Mouse (Mus musculus) intestine, embryonic 14.5 days (tissue): ENCODE results near the gene Tmem189. TPM values are rescaled to one million over a fixed set of nuclear protein-coding genes. Genes with fewer than 3 reads are reported as not detected.

Source experiments
- ATAC-seq: fragments of 200-750 bp; cut with Nextera tagmentation; replicated peaks from 2 replicates; pipeline ENCODE4 v1.8.0; 2017; ENCODE audit warnings: low read depth, moderate number of reproducible peaks, moderate TSS enrichment, moderate library complexity; ENCODE audit not compliant: low FRiP score, low TSS enrichment
- DNase-seq: peaks from one replicate; pipeline ENCODE4 v3.0.0-alpha.2; 2018; ENCODE audit warnings: low spot score
- H3K27ac ChIP-seq: fragments of 300-500 bp; sonication (generic); 2 replicates; pipeline ENCODE4 v1.5.1; 2014; ENCODE audit warnings: low read depth, mild to moderate bottlenecking, control low read depth
- H3K27me3 ChIP-seq: fragments of 300-500 bp; sonication (generic); replicated peaks from 2 replicates; pipeline ENCODE4 v1.6.1; 2014; ENCODE audit warnings: low read length, control low read depth; ENCODE audit not compliant: control insufficient read depth, insufficient read depth
- H3K36me3 ChIP-seq: fragments of 300-500 bp; sonication (generic); 2 replicates; pipeline ENCODE4 v1.6.1; 2014; ENCODE audit warnings: low read length, control low read depth; ENCODE audit not compliant: control insufficient read depth, insufficient read depth
- H3K4me1 ChIP-seq: fragments of 300-500 bp; sonication (generic); replicated peaks from 2 replicates; pipeline ENCODE4 v1.6.1; 2014; ENCODE audit warnings: low read length, control low read depth, mixed read lengths; ENCODE audit not compliant: control insufficient read depth, insufficient read depth
- H3K4me2 ChIP-seq: fragments of 300-500 bp; sonication (generic); 2 replicates; pipeline ENCODE4 v1.6.1; 2014; ENCODE audit warnings: low read length
- H3K4me3 ChIP-seq: fragments of 300-500 bp; sonication (generic); 2 replicates; pipeline ENCODE4 v1.5.1; 2014; ENCODE audit warnings: low read depth, low read length, control low read depth, mixed read lengths
- H3K9ac ChIP-seq: fragments of 300-500 bp; sonication (generic); 2 replicates; pipeline ENCODE4 v1.6.1; 2014; ENCODE audit warnings: mild to moderate bottlenecking, low read length
- H3K9me3 ChIP-seq: fragments of 300-500 bp; sonication (generic); 2 replicates; pipeline ENCODE4 v1.6.1; 2016; ENCODE audit warnings: low read length, control low read depth; ENCODE audit not compliant: control insufficient read depth
- WGBS: fragments of 180-500 bp; shearing (Covaris S2); extraction: QIAGEN DNeasy Blood & Tissue Kit; methylation state at CpG from one replicate; pipeline ENCODE4 v1.1.7; 2014; 5-methylcytosine and 5-hydroxymethylcytosine counted together
- polyA plus RNA-seq: library from polyadenylated mRNA; unstranded; fragments of >200 nt; fragmentation: Nextera tagmentation; extraction: Ambion mirVana; gene quantifications from 2 replicates; pipeline ENCODE4 v1.2.1, GENCODE M21; 2014

Gene Tmem189
- polyA plus RNA-seq, 1 experiment from 2014 or later, result 42.0 TPM

DNA sequence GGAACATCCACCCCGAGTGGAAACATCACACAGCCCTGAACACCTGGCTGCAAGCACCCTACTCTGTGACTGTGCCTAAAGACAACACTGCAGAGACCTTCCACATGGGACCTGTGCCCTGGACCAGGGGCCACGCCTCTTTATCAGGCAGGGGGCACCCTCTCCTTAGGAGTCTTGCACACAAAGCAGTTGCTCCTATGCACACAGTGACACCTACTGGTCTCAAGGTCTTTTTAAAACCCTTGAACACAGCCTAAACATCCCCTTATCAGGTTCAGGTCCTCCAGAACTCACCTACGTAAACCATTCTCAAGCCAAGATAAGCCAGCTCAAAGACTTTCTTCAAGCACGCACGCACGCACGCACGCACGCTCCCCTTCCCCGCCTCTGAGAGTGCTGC is 78.3 kb downstream of the Tmem189 start:
- 83% methylated on average over 10 of the region's 10 CpGs for WGBS
- DNase-seq (no peak), ATAC-seq (no peak)
- Histone ChIP-seq H3K36me3 (peaks cover 74% of the 10 kb centered on the region), H3K9ac (no peak overlapping the region), H3K4me1 (no peaks in the 10 kb centered on the region), H3K27me3 (no peaks in the 10 kb centered on the region), H3K4me3 (no peak overlapping the region), H3K4me2 (no peak overlapping the region), H3K9me3 (no peaks in the 10 kb centered on the region), H3K27ac (no peak overlapping the region)

DNA sequence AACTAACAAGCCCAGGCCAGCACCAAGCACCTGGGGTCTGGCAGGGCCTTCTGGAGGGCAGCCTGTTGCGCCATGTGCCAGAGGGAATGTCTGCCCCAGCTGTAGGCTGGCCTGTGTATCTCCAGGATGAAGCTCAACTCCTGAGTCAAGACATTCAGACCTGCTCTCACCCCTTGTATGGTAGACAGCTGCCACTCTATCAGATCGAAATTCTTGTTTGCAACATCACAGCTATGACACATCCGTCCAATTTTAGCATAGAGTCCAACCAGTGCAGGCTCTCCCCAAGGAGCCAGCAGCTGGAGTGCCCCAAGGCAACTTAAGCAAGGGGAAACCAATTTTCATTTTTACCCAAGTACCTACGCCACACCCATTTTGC is 82.9 kb downstream of the Tmem189 start:
- Histone ChIP-seq H3K4me1 (peaks cover 3% of the 10 kb centered on the region; the same call in 1 of the 2 replicates), H3K9me3 (no peaks in the 10 kb centered on the region), H3K9ac (no peak overlapping the region), H3K27me3 (no peaks in the 10 kb centered on the region), H3K36me3 (peaks cover 35% of the 10 kb centered on the region), H3K4me2 (no peak overlapping the region), H3K4me3 (no peak overlapping the region), H3K27ac (no peak overlapping the region)
- no peak for ATAC-seq
- 87% methylated on average over 4 of the region's 4 CpGs for WGBS
- DNase-seq, result no peak

DNA sequence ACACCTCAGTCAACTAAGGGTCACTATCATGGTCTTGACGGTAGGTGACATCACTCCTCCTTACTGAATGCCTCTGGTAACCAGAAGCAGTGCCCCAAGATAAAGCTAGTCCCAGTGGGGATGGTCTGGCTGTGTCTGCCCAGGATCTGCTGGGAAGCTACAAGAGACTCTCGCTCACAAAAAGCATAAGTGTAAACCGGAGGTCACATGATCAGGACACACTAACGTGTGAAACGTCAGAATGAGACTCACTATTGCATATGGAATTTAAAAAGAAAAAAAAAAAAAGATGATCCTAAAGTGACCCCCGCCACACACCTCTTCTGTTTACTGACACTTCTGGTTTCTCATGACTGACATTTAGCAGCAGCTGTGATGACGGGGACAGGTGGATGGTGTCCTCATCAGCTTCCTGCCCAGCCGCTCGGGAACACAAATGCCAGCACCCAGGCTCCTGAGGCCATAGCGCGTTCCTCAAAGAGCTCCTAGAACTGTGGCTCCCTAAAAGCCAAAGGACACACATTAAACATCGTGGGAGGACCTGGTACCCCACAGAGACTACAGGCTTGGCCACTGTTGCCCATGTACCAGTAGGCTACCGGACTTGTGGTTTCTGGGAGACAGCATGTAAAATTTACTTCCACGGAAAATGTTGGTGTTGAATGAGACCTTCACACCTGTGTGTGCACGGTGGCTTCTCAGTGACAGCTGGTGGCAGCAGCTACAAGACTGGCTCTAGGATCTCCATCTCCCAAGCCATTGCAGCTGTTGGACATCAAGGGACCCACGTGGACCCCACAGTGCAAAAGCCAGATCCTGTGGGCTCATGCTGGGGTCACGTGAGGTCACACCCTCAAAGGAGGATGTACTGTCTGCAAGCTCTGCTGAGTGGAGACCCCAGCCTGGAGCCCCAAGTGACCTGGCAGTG is 83.5 kb downstream of the Tmem189 start:
- Histone ChIP-seq H3K9me3 (no peaks in the 10 kb centered on the region), H3K9ac (no peak overlapping the region), H3K4me1 (peaks cover 3% of the 10 kb centered on the region; the same call in 1 of the 2 replicates), H3K27ac (no peak overlapping the region), H3K4me2 (no peak overlapping the region), H3K36me3 (peaks cover 32% of the 10 kb centered on the region), H3K27me3 (no peaks in the 10 kb centered on the region), H3K4me3 (no peak overlapping the region)
- WGBS, result 66% methylated on average over 17 of the region's 17 CpGs
- ATAC-seq, result 0 out of 2 replicates have a peak, but pooled peaks have one; percentile 8
- DNase-seq, result no peak

DNA sequence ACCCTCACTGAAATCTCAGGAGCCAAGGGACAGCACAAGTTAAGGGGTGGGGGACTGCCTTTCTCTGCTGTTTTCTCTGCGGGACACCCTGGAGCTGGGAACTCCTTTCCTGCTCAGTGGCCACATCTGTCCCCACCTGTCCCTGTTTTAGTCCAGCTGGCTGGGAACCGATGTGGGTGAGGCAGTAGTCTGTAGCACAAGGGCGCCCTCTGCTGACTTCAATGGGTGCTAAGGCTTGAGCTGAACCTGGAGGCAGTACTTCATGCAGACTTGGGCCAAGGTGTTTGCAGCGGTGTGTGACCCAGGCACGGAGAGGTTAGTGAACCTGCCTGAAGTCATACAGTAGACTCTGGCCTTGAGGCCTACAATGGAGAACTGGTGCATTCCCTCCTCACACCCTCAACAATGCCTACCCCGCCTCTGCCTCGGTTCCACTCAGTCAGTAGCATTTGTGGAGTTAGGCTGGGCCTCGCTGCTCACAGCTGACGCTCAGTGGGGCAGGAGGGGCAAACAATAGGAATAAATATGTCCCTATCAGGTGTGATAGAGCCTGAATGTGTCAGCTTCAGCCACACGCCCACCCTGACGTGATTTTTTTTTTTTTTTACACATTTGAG is 84.3 kb downstream of the Tmem189 start:
- Histone ChIP-seq H3K27ac (no peak overlapping the region), H3K4me3 (no peak overlapping the region), H3K9ac (no peak overlapping the region), H3K9me3 (no peaks in the 10 kb centered on the region), H3K27me3 (no peaks in the 10 kb centered on the region), H3K4me1 (peaks cover 9% of the 10 kb centered on the region; the same call in 1 of the 2 replicates), H3K36me3 (peaks cover 25% of the 10 kb centered on the region), H3K4me2 (no peak overlapping the region)
- peak; percentile 97 for DNase-seq
- ATAC-seq, result peak; percentile 83
- WGBS, result 35% methylated on average over 11 of the region's 11 CpGs

DNA sequence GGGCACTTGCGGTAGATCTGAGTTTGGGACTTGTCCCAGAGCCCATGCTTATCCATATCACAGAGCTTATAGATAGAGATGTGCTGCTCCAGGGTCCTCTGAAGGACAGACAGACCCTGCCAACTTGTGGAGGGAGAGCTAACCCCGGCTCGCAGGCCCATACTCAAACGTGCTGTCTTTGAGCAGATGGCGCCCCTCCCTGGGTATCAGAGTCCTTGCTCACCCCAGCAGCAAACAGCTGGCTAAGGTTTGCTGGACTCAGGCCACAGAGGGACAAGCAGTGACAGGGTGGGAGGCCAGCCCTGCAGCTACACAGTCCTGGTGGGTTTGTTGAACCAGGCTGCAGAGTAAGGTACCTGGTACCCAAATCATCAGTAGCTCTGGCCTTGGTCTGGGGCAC is 86.6 kb downstream of the Tmem189 start:
- no peaks in the 10 kb centered on the region for H3K9me3 ChIP-seq
- peaks cover 12% of the 10 kb centered on the region for H3K36me3 ChIP-seq
- DNase-seq (no peak), ATAC-seq (no peak)
- no peak overlapping the region for H3K9ac ChIP-seq
- H3K27ac ChIP-seq, result no peak overlapping the region
- H3K4me2 ChIP-seq, result no peak overlapping the region
- WGBS, result 40% methylated on average over 5 of the region's 5 CpGs
- H3K4me3 ChIP-seq, result no peak overlapping the region
- H3K4me1 ChIP-seq, result peaks cover 11% of the 10 kb centered on the region
- H3K27me3 ChIP-seq, result no peaks in the 10 kb centered on the region

DNA sequence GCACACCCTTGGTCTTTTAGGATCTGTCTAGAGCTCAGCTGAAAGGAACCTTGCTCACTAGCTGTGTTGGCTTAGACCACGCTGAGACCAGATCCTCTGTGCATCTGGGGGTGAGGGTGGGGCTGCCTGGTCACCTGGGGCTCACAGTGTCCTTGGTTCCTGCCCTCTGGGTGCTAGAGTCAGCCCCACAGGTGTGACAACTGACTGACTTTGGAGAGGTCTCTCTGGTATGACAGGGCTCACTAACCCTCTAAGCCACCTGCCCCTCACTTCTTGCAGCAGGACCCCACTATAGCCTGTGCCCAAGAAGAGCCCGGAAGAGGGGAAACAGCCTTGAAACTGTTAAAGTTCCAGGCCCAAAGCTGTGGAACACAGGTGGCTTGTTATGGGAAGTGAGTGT is 87.3 kb downstream of the Tmem189 start:
- no peaks in the 10 kb centered on the region for H3K9me3 ChIP-seq
- H3K4me2 ChIP-seq, result no peak overlapping the region
- H3K4me1 ChIP-seq, result peaks cover 17% of the 10 kb centered on the region
- WGBS, result 81% methylated on average over 2 of the region's 2 CpGs
- no peak for DNase-seq
- H3K27me3 ChIP-seq, result no peaks in the 10 kb centered on the region
- no peak overlapping the region for H3K9ac ChIP-seq
- no peak overlapping the region for H3K4me3 ChIP-seq
- H3K27ac ChIP-seq, result no peak overlapping the region
- peaks cover 9% of the 10 kb centered on the region for H3K36me3 ChIP-seq
- no peak for ATAC-seq

DNA sequence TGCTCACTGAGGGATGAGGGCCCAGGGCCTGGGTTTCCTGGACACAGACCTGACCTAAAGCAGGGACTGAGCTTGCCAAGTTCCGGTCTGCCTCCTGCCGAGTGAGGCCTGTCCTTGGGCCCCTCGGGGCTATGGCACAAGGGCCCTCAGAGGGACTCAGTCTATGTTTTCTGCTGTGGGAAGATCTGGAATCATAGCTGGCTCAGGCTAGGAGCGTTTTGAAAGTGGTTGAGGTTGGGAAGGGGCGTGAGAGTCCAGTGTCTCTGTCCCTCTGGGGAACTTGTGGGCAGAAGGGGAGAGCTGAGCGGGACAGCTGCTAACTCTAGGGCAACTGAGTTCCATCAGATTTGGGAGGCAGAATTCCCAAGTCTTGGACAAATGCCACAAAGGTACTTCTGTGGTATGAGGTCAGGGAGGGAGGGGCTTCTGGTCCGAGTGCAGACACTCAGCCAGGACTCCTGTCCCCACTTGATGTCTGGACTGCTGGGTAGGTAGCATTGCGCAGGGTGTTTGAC is 89.1 kb downstream of the Tmem189 start:
- no peaks in the 10 kb centered on the region for H3K27me3 ChIP-seq
- peaks cover 34% of the 10 kb centered on the region for H3K4me1 ChIP-seq
- H3K36me3 ChIP-seq, result no peaks in the 10 kb centered on the region
- H3K27ac ChIP-seq, result no peak overlapping the region
- H3K4me3 ChIP-seq, result no peak overlapping the region
- no peak overlapping the region for H3K9ac ChIP-seq
- no peaks in the 10 kb centered on the region for H3K9me3 ChIP-seq
- 75% methylated on average over 8 of the region's 8 CpGs for WGBS
- ATAC-seq (no peak), DNase-seq (no peak)
- H3K4me2 ChIP-seq, result no peak overlapping the region

DNA sequence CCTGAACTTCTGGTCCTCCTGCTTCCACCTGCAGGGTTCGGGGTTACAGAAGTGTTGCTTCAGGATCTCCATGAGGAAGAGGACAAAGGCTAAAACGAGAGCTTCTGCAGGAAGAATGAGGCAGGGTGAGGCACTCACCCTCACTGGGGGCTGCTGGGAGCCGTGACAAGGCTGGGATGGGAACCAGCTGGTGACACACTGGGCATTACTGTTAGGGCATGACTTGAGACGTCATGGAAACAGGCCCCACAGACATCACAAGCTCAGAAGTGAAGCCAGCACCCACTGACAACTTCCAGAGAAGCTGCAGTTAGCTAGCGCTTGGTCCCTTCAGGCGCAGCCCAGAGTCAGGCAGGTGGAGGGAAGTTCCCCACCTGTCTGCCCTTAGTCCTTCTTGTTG is 89.7 kb downstream of the Tmem189 start:
- DNase-seq (no peak), ATAC-seq (no peak)
- Histone ChIP-seq H3K27ac (no peak overlapping the region), H3K27me3 (no peaks in the 10 kb centered on the region), H3K36me3 (no peaks in the 10 kb centered on the region), H3K4me2 (no peak overlapping the region), H3K4me3 (no peak overlapping the region), H3K4me1 (peaks cover 39% of the 10 kb centered on the region), H3K9ac (no peak overlapping the region), H3K9me3 (no peaks in the 10 kb centered on the region)
- WGBS, result 49% methylated on average over 6 of the region's 6 CpGs
